Mouse (Mus musculus) cerebellum, postnatal 10 days (tissue): Measurements from ENCODE around the gene Atp1a3.
A peak's percentile ranks its signal among the peaks of the same experiment; 100 is the strongest.

ENCODE experiments used
- DNase-seq, 2 experiments: peaks; one replicate each; pipeline ENCODE4 v3.0.0; 2021; ENCODE audit warnings: mixed read lengths in 2 of 2

Gene Atp1a3

GRCm38 (mm10) chr7:25003820-25004388 lies 1.9 kb downstream of the Atp1a3 start:
- DNase-seq, result peak; percentile 62 to 64

GRCm38 (mm10) chr7:25003291-25003690 lies 2.5 kb downstream of the Atp1a3 start:
- peak; percentile 75 to 79 for DNase-seq

- peak in 1 of 2 experiments; percentile 7 for DNase-seq
These were observed 5.0 kb downstream of the Atp1a3 start for GRCm38 (mm10) chr7:25000711-25001110.

- no peak for DNase-seq
These were observed 5.5 kb downstream of the Atp1a3 start for GRCm38 (mm10) chr7:25000211-25000610.

DNA sequence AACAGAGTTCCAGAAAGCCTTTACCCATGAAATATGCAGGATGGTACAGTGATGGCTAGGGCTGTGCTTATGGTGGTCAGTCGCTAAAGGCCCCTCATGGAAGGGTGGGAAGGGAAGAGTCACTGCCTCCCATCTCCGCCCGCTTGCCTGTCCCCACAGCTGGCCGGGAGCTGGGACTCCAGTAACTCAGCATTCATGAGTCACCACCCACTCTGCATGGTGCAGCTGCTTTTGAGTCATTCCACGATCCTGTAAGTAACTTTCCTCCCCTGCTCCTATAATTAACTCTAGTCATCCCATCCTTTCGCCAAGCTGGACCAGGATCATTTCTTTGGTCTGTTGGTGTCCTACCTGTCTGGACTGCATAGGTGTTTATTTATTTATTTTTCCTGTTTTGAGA lies 12.7 kb downstream of the Atp1a3 start:
- DNase-seq, result no peak

DNA sequence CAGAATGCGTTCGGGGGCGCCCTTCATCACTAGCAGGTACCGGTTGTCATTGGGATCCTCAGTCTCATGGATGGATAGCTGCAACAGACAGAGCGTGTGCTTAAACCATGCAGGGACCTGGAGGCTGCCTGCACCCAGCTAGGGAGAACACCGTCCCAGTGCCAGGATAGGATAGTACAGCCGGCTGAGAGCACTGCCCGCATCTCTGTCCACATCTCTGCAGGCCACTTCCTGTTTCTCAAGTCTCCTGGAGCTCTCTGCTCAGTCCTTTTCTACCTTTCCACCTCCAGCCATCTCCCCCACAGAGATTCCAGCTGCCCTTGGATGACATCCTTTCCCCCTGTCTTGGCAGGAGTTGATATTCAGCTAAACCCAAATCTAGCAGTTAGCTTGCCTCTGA lies 15.3 kb downstream of the Atp1a3 start:
- no peak for DNase-seq

DNA sequence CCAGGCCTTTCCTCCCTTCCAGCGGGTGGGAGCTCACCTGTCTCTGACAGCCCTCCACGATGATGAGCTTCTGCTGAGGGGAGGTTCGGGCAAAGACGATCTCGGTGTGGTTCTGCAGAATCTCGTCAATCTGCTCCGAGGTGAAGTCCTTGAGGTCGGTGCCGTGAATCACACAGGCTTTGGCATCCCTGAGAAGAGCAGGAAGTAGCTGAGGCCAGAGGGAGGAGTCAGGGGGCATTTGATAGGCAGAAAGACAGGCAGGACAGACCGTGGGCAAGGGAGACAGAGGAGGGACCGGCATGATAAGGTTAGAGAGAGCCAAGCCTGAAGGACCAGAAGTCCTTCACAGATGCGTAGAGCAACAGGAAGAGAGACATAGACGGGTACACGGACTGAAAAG lies 17.8 kb downstream of the Atp1a3 start:
- no peak for DNase-seq

GRCm38 (mm10) chr7:24985799-24986198 lies 20.0 kb downstream of the Atp1a3 start:
- DNase-seq, result peak; percentile 56 to 67

DNA sequence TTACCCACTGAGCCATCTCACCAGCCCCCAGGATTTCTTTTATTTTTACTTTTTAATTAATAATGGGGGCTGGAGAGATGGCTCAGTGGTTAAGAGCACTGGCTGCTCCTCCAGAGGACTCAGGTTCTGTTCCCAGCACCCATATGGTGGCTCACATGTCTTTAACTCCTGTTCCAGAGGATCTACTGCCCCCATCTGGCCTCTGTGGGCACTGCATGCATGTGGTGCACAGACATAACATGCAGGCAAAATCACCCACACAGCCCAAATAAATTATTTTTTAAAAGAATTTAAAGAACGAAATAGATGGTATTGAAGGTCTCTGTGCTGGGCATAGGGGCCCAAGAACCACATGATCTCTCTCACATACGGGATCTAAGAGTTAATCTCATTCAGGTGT lies 21.5 kb downstream of the Atp1a3 start:
- DNase-seq, result peak; percentile 53 to 59

- no peak for DNase-seq
These were observed 22.4 kb downstream of the Atp1a3 start for GRCm38 (mm10) chr7:24983396-24983795.

- DNase-seq, result peak; percentile 55
These were observed 25.3 kb downstream of the Atp1a3 start for GRCm38 (mm10) chr7:24980439-24980838.

DNA sequence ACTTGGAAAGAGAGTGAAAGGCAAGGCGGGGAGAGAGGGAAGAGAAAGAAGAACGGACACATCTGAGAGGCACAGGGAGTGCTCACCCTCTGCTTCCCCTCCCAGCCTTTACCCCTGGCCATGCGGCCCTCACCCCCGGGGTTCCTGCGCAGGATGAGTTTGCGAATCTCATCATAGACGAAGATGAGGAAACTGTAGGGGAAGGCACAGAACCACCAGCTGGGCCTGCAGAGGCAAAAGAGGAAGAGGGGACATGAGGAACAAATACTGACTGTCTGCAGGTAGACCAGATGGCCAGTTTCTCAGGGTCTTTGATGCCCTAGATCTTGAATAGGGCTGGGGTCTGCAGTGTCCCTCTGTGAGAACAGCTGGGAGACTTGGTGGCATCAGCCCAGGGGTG lies 27.0 kb downstream of the Atp1a3 start:
- DNase-seq, result no peak

GRCm38 (mm10) chr7:24974893-24975595 lies 30.7 kb downstream of the Atp1a3 start:
- DNase-seq, result peak; percentile 70 to 77

DNA sequence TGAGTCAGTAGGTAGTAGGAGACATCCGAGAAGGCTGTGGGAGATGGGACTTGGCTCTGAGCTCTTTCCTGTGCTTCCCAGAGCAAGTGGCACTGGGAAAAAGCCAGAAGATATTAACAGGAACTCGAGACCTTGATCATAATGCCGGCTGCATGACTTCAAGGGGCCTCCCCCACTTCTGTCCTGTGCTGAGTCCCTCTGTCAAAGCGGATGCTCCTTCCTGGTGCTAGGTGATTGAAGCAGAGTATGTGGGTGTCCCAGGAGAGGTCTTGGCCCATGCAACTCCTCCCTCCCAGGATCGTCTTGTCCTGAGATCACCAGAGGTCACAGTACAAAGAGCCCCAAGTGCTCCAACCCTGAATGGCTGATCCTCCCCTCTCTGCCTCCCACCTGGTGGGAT lies 31.9 kb downstream of the Atp1a3 start:
- DNase-seq, result no peak

DNA sequence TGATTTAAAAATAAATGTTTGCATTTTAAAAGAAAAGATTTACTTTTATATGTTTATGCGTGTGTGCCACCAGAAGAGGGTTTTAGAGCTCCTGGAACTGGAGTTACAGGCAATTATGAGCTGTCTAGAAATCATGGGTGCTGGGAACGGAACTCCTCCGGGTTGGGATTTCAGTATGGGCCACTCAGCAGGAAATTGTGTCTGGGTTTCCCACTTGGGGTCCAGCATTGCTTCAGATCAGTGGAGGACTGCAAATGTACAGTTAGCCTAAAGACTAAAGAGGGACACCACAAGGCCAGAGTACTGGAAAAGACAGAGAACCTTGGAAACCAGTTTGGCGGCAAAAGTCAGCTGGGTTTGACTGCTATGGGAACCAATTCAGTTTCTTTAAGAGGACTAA lies 32.5 kb downstream of the Atp1a3 start:
- no peak for DNase-seq

DNA sequence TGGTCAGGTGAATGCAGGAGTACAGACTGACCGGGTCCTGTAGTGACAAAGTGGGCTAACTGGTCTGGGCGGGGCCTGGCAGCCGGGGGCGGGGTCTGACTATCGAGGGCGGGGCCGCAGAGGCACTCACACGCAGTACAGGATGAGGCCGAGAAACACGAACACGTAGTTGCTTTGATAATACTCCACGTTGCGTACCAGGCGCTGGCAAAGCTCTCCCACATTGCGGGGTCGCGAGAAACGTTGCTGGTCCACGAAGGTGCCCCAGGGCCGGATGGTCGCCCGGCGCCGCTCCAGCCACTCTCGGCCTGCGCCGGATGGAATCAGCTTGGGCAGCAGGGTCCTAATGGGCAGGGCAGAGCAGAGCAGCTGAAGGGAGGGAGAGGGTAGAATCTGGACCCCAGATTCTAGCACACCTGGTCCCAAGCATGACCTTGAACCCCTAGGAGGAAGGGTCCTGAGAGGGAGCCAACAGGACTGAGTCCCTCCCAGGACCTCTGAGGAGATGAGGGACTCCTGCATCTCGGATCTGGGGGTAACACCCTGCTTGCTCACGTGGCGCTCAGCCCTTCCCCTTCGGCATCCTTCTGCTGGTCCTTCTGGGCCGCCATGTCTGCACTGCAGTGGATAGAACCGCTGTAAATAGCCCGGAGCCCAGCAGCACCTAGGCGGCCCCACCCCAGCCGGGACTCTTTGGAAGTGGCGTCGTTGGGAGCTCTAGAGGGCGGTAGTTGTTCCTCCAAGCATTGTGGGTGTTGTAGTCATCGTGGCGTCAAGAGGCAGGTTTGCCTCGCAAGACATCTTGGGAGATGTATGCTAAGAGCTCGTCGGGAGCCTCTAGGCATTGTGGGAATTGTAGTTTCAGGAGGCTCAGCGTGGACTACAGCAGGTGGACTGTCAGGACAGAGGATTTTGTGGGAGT lies 33.5 kb downstream of the Atp1a3 start, which contains the start of gene Rabac1:
Rabac1 (minus strand) TSS at position 783 of the 922 bp plus-strand sequence.
- peak; percentile 91 to 93 for DNase-seq

DNA sequence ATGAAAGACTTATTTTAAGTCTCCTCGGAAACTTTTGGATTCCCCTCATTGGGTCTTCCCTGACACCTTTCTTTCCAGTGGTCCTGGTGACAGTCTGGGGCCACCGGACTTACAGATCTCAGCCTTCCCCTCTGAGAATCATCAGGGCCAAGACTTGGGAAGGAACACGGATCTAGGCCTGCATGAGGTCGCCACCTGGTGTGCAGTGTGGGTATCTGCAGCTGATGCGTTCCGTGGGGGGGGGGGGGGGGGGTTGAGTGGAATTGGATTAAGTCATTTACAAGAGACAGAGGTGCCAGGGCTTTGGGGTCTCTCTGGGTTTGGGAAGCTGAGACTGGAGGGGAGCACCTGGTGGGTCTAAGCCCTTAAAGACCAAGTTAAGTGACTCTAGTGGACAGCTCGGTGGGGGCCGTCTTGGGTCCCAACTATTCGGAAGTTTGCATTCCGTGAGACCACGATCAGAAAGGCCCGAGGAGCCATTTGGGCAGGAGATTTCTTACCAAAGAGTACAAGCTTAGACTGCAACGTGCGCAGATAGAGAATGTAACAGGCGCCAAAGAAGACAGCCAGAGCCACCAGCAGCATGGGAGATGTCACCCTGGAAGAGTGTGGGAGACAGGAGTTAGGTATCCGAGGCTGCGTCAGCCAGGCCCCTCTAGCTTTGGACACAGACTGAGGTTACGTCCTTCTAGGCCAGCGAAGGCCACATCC lies 34.3 kb downstream of the Atp1a3 start:
- DNase-seq, result peak; percentile 81 to 82

GRCm38 (mm10) chr7:24970341-24970740 lies 35.4 kb downstream of the Atp1a3 start:
- DNase-seq, result no peak

- peak; percentile 83 to 84 for DNase-seq
These were observed 36.0 kb downstream of the Atp1a3 start for GRCm38 (mm10) chr7:24969805-24970204.

- DNase-seq, result no peak
These were observed 37.3 kb downstream of the Atp1a3 start for GRCm38 (mm10) chr7:24968463-24968862.

- DNase-seq, result no peak
These were observed 37.8 kb downstream of the Atp1a3 start for GRCm38 (mm10) chr7:24967966-24968365.

GRCm38 (mm10) chr7:24964897-24965535 lies 40.7 kb downstream of the Atp1a3 start:
- peak; percentile 92 to 96 for DNase-seq
